Mouse (Mus musculus): ENCODE data around the gene Sltm. TPM values are rescaled to one million over a fixed set of nuclear protein-coding genes. Genes with fewer than 3 reads are reported as not detected.

The Sltm gene
- total and polyA plus RNA-seq, 3 experiments: 37.6 to 94.5 (median 42.4) TPM

DNA sequence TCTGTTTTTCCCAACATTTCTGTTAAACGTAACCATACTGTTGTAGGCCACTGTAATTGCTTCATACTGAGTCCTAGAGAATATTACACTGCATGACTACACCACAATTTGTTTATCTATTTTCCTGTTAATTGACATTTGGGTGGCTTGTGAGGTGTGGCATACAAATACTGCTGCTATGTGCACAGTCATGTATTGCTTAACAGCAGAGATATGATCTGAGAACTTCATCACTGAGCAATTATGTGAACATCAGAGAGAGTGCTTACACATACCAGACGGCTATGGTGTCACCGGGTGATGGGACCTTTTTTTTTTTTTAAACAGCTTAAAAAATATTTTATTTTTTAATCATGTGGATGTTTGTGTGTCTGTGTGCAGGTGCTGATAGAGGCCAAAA is 9.2 kb upstream of the Sltm start:
- Histone ChIP-seq H3K4me2 (ENCODE audit: insufficient read depth, low read depth, poor library complexity, severe bottlenecking) (no peak overlapping the region), H3K27me3 (replicated peaks) (no peaks in the 10 kb centered on the region), H3K9me3 (replicated peaks; ENCODE audit: low read length) (no peaks in the 10 kb centered on the region), H3K79me2 (replicated peaks; ENCODE audit: control insufficient read depth, extremely low read depth, insufficient read depth, poor library complexity, severe bottlenecking) (no peaks in the 10 kb centered on the region), H3K27ac (ENCODE audit: insufficient read depth, low read depth) (no peak overlapping the region), H3K9ac (ENCODE audit: insufficient read depth, low read depth) (no peak overlapping the region), H3K36me3 (replicated peaks in 1 of 2; ENCODE audit: control insufficient read depth in 1 of 2, insufficient read depth in 1 of 2, low read length in 1 of 2) (no peaks in the 10 kb centered on the region), H3K4me1 (ENCODE audit: control insufficient read depth in 1 of 2, insufficient read depth in 2 of 2) (no peaks in the 10 kb centered on the region), H3K4me3 (replicated peaks in 1 of 3; ENCODE audit: low read depth in 2 of 3, low read length in 2 of 3, poor library complexity in 1 of 3) (no peak overlapping the region)
- DNase-seq (ENCODE audit: extremely low read depth): no peak
- dilution Hi-C loops (cut with MboI; ENCODE audit: extremely low pct_ligation_motif_present, extremely low pct_unique_long_range_greater_than_20kb, low sequenced_read_pairs) (no loop called here), in situ Hi-C loops (cut with MboI; ENCODE audit: low pct_ligation_motif_present, low pct_unique_long_range_greater_than_20kb, low sequenced_read_pairs) (no loop called here)
- TF ChIP-seq BHLHE40 (IDR thresholded peaks at IDR 0.05; ENCODE audit: low read depth, low read length): no peak
- no peak for TF ChIP-seq MAFK (IDR thresholded peaks at IDR 0.05; ENCODE audit: insufficient replicate concordance, low read length)
- TF ChIP-seq USF1 (IDR thresholded peaks at IDR 0.05; ENCODE audit: low read depth, low read length): no peak
- no peak for TF ChIP-seq NELFE (IDR thresholded peaks at IDR 0.05; ENCODE audit: low read depth, low read length)
- no peak for TF ChIP-seq JUN (IDR thresholded peaks at IDR 0.05; ENCODE audit: insufficient read depth, low read depth, low read length)

DNA sequence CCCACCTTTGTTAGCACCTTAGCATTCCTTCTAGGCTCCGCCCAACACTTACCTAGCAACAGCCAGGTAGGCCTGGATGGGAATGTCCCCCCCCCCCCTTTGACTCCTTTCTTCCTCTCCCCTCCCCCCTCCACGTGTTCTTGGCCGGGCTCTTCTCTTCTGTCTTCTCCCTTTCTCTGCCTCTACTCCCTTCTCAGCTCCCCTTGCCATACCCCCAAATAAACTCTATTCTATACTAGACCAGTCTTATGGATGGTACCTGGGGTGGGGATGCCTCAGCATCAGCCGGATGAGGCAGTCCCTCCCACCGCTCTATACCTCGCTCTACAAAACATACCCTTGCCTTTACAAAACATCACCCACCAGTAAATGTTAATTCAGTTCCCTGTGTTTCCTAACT is 970 bp upstream of the Sltm start:
- Histone ChIP-seq H3K4me3 (replicated peaks in 1 of 3; ENCODE audit: low read depth in 2 of 3, low read length in 2 of 3, poor library complexity in 1 of 3) (peak overlapping the region; percentile 40 to 99 (median 86)), H3K9me3 (replicated peaks; ENCODE audit: low read length) (no peaks in the 10 kb centered on the region), H3K27me3 (replicated peaks) (peaks cover 2% of the 10 kb centered on the region), H3K79me2 (replicated peaks; ENCODE audit: control insufficient read depth, extremely low read depth, insufficient read depth, poor library complexity, severe bottlenecking) (peaks cover 20% of the 10 kb centered on the region), H3K4me2 (ENCODE audit: insufficient read depth, low read depth, poor library complexity, severe bottlenecking) (peak overlapping the region; percentile 92), H3K9ac (ENCODE audit: insufficient read depth, low read depth) (peak overlapping the region; percentile 77), H3K27ac (ENCODE audit: insufficient read depth, low read depth) (no peak overlapping the region), H3K36me3 (replicated peaks in 1 of 2; ENCODE audit: control insufficient read depth in 1 of 2, insufficient read depth in 1 of 2, low read length in 1 of 2) (peaks cover 0 to under 1% of the 10 kb centered on the region in 2 experiments), H3K4me1 (ENCODE audit: control insufficient read depth in 1 of 2, insufficient read depth in 2 of 2) (peaks cover 0 to 14% of the 10 kb centered on the region in 2 experiments; a peak in 1 of 4 replicates)
- dilution Hi-C loops (cut with MboI; ENCODE audit: extremely low pct_ligation_motif_present, extremely low pct_unique_long_range_greater_than_20kb, low sequenced_read_pairs) (no loop called here), in situ Hi-C loops (cut with MboI; ENCODE audit: low pct_ligation_motif_present, low pct_unique_long_range_greater_than_20kb, low sequenced_read_pairs) (no loop called here)
- peak; percentile 15 for DNase-seq (ENCODE audit: extremely low read depth)
- peak; percentile 41; the same call in 1 of the 2 replicates for TF ChIP-seq CHD2 (IDR thresholded peaks at IDR 0.05; ENCODE audit: low read length)
- TF ChIP-seq IRF4 (IDR thresholded peaks at IDR 0.05; ENCODE audit: low read depth, low read length): no peak
- TF ChIP-seq BHLHE40 (IDR thresholded peaks at IDR 0.05; ENCODE audit: low read depth, low read length): no peak
- 0 out of 2 replicates have a peak, but pooled peaks have one; percentile 16 for TF ChIP-seq MAX (IDR thresholded peaks at IDR 0.05; ENCODE audit: low read length)
- no peak for TF ChIP-seq ZNF384 (IDR thresholded peaks at IDR 0.05; ENCODE audit: low read depth, low read length)
- TF ChIP-seq TBP (conservative IDR thresholded peaks at IDR 0.05; ENCODE audit: low read depth, low read length): no peak
- no peak for TF ChIP-seq E2F4 (IDR thresholded peaks at IDR 0.05; ENCODE audit: insufficient replicate concordance, low read depth, low read length)
- no peak for TF ChIP-seq JUN (IDR thresholded peaks at IDR 0.05; ENCODE audit: insufficient read depth, low read depth, low read length)
- no peak for TF ChIP-seq UBTF (IDR thresholded peaks at IDR 0.05; ENCODE audit: low read depth, low read length)
- no peak for TF ChIP-seq NRF1 (IDR thresholded peaks at IDR 0.05; ENCODE audit: low read depth, low read length)
- TF ChIP-seq TCF12 (IDR thresholded peaks at IDR 0.05; ENCODE audit: low read depth, low read length): no peak
- peak; percentile 65; the same call in 1 of the 2 replicates for TF ChIP-seq MAZ (IDR thresholded peaks at IDR 0.05; ENCODE audit: low read depth, low read length)
- TF ChIP-seq RAD21 (IDR thresholded peaks at IDR 0.05; ENCODE audit: low read depth, low read length): no peak
- TF ChIP-seq ETS1 (conservative IDR thresholded peaks at IDR 0.05; ENCODE audit: low read depth, low read length): no peak
- peak; percentile 68 for TF ChIP-seq MXI1 (IDR thresholded peaks at IDR 0.05; ENCODE audit: low read depth, low read length)
- TF ChIP-seq KAT2A (IDR thresholded peaks at IDR 0.05; ENCODE audit: insufficient replicate concordance, low read length): no peak

Measured in CH12.LX (cell line).